In the genomic region with DNA sequence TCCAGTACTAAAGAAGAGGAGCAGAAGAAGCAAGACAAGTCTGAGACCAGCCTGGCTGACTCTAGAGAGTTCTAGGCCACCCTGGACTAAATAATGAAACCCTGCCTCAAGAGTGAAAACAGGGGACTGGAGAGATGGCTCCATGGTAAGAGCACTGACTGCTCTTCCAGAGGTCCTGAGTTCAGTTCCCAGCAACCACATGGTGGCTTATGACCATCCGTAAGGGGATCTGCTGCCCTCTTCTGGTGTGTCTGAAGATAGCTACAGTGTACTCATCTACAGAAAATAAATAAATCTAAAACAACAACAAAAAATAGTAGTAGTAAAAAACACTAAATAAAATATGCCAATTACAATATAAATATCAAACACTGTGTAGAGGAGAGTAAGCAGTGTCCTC, we compare ENCODE assay signal across 27 mouse cellular contexts. TPM values are rescaled to one million over a fixed set of nuclear protein-coding genes. Genes with fewer than 3 reads are reported as not detected.
"Had no signal": no experiment of that assay in that cellular context is flagged by ENCODE, and none has a peak within 500 bp of the region (broad histone marks: within the 10 kb centered on the region; RNA-seq: fewer than 3 reads in every experiment).

No protein-coding gene starts in this region.

- H3K27ac ChIP-seq: left cerebral cortex, adult 2 months; liver, embryonic 13.5 days; neural tube, embryonic 13.5 days; stomach, embryonic 15.5 days had no signal

- H3K27me3 ChIP-seq: liver, embryonic 13.5 days; stomach, embryonic 15.5 days had no signal

- H3K4me2 ChIP-seq: liver, embryonic 13.5 days; midbrain, embryonic 11.5 days; neural tube, embryonic 13.5 days; stomach, embryonic 15.5 days had no signal

- DNase-seq: kidney, adult 18-20 months; kidney, adult 9 months; kidney, postnatal 14 days; kidney, postnatal 4 days; layer of hippocampus, postnatal 36 days; liver, embryonic 13.5 days; lung, adult 2 months; lung, postnatal 14 days; lung, postnatal 4 days; midbrain, embryonic 14.5 days; retina, postnatal 1 day; right cerebral cortex, postnatal 25 days; spleen, adult 18-20 months had no signal

- H3K4me3 ChIP-seq: left cerebral cortex, adult 2 months; liver, embryonic 13.5 days; myocyte; neural tube, embryonic 13.5 days; stomach, embryonic 15.5 days had no signal

- H3K9me3 ChIP-seq: liver, embryonic 13.5 days; neural tube, embryonic 13.5 days; stomach, embryonic 15.5 days had no signal

- H3K9ac ChIP-seq: liver, embryonic 13.5 days; neural tube, embryonic 13.5 days; stomach, embryonic 15.5 days had no signal

- H3K4me1 ChIP-seq: liver, embryonic 13.5 days; stomach, embryonic 15.5 days had no signal

- H3K36me3 ChIP-seq: liver, embryonic 13.5 days; neural tube, embryonic 13.5 days; stomach, embryonic 15.5 days had no signal

RNA-seq across cellular contexts. Expression of gene Rag1, which starts 3.5 kb away (rescaled TPM):
- total RNA-seq: liver, adult 2 months had no signal
- polyA plus RNA-seq: liver, adult 2 months; myocyte had no signal

RNA-seq across cellular contexts. Expression of gene Rag2, which starts 21.3 kb away (rescaled TPM):
- total RNA-seq: layer of hippocampus, adult 8-10 months; layer of hippocampus, postnatal 10 days; layer of hippocampus, postnatal 36 days; left cerebral cortex, adult 2 months; left cerebral cortex, postnatal 10 days; left cerebral cortex, postnatal 36 days; liver, adult 2 months; monocyte, adult 5-6 weeks; neutrophil, adult 5-6 weeks had no signal
- polyA plus RNA-seq: kidney, embryonic 16.5 days; limb, embryonic 11.5 days; liver, adult 2 months; lung, adult 2 months; midbrain, embryonic 14.5 days; myocyte had no signal
